Mouse (Mus musculus): ENCODE measurements around the gene Cldnd1. TPM values are rescaled to one million over a fixed set of nuclear protein-coding genes. Genes with fewer than 3 reads are reported as not detected.

Cldnd1 gene
- polyA plus RNA-seq, 1 experiment from 2014 or later = 127 TPM

GRCm38 (mm10) chr16:58756191-58756590, 28.5 kb downstream of the Cldnd1 start:
- ATAC-seq (ENCODE audit: insufficient read depth) (no peak), DNase-seq (no peak)
- Histone ChIP-seq H3K4me1 (ENCODE audit: insufficient read depth) (no peaks in the 10 kb centered on the region), H3K4me3 (ENCODE audit: low read depth, low read length) (no peak overlapping the region), H3K27me3 (ENCODE audit: insufficient read depth, low read length) (no peaks in the 10 kb centered on the region), H3K9ac (no peak overlapping the region), H3K9me3 (ENCODE audit: low read depth, low read length) (no peaks in the 10 kb centered on the region), H3K4me2 (no peak overlapping the region), H3K36me3 (ENCODE audit: insufficient read depth) (no peaks in the 10 kb centered on the region), H3K27ac (ENCODE audit: low read depth) (no peak overlapping the region)
- no peak for TF ChIP-seq CTCF (IDR thresholded peaks at IDR 0.05; ENCODE audit: low read depth)

- Histone ChIP-seq H3K36me3 (ENCODE audit: insufficient read depth) (no peaks in the 10 kb centered on the region), H3K9ac (no peak within 1 kb of the TSS), H3K4me1 (ENCODE audit: insufficient read depth) (no peaks in the 10 kb centered on the region), H3K27me3 (ENCODE audit: insufficient read depth, low read length) (no peaks in the 10 kb centered on the region), H3K4me3 (ENCODE audit: low read depth, low read length) (no peak within 1 kb of the TSS), H3K4me2 (no peak within 1 kb of the TSS), H3K27ac (ENCODE audit: low read depth) (no peak within 1 kb of the TSS), H3K9me3 (ENCODE audit: low read depth, low read length) (no peaks in the 10 kb centered on the region)
- 78% methylated on average over 1 of the region's 1 CpGs for WGBS
- no peak for DNase-seq
- ATAC-seq (ENCODE audit: insufficient read depth) = no peak
- TF ChIP-seq CTCF (IDR thresholded peaks at IDR 0.05; ENCODE audit: low read depth) = no peak
Measured at GRCm38 (mm10) chr16:58763076-58763475, 35.4 kb downstream of the Cldnd1 start, which contains the start of gene Olfr172. Gene Olfr172, minus strand, starts transcription at chr16:58763176.

Small RNAs within 50 kb of the gene (microRNA-seq; reads per million reads assigned to microRNA genes)
- gene Gm27564 (ENCODE audit: borderline number of aligned reads) = not detected

Other genes starting within 250 kb of the Cldnd1 start
- gene St3gal6, start 203.7 kb upstream of the Cldnd1 start, polyA plus RNA-seq (2014; fragmentation: Nextera tagmentation; extraction: Ambion mirVana) = 26.6 and 30.2 TPM in 2 replicates
- gene Gm813, start 110.9 kb upstream of the Cldnd1 start, polyA plus RNA-seq (2014; fragmentation: Nextera tagmentation; extraction: Ambion mirVana) = not detected in 2 replicates
- not detected in 2 replicates for gene E330017A01Rik, start 89.2 kb upstream of the Cldnd1 start, polyA plus RNA-seq (2014; fragmentation: Nextera tagmentation; extraction: Ambion mirVana)
- gene Cpox, start 57.6 kb upstream of the Cldnd1 start, polyA plus RNA-seq (2014; fragmentation: Nextera tagmentation; extraction: Ambion mirVana) = 22.7 and 23.7 TPM in 2 replicates
- 0.11 TPM in 1 of 2 replicates, not detected in the other for gene Gpr15, start 8.8 kb upstream of the Cldnd1 start, polyA plus RNA-seq (2014; fragmentation: Nextera tagmentation; extraction: Ambion mirVana)
- gene Olfr172, start 35.3 kb downstream of the Cldnd1 start, polyA plus RNA-seq (2014; fragmentation: Nextera tagmentation; extraction: Ambion mirVana) = not detected in 2 replicates
- not detected in 2 replicates for gene Olfr173, start 72.4 kb downstream of the Cldnd1 start, polyA plus RNA-seq (2014; fragmentation: Nextera tagmentation; extraction: Ambion mirVana)
- not detected in 2 replicates for gene Olfr175-ps1, start 98.9 kb downstream of the Cldnd1 start, polyA plus RNA-seq (2014; fragmentation: Nextera tagmentation; extraction: Ambion mirVana)
- gene Olfr177, start 146.9 kb downstream of the Cldnd1 start, polyA plus RNA-seq (2014; fragmentation: Nextera tagmentation; extraction: Ambion mirVana) = not detected in 2 replicates
- gene Olfr178, start 164.2 kb downstream of the Cldnd1 start, polyA plus RNA-seq (2014; fragmentation: Nextera tagmentation; extraction: Ambion mirVana) = not detected in 2 replicates
- not detected in 2 replicates for gene Olfr181, start 200.8 kb downstream of the Cldnd1 start, polyA plus RNA-seq (2014; fragmentation: Nextera tagmentation; extraction: Ambion mirVana)
- not detected in 2 replicates for gene Olfr180, start 201.5 kb downstream of the Cldnd1 start, polyA plus RNA-seq (2014; fragmentation: Nextera tagmentation; extraction: Ambion mirVana)

Measured in lung, embryonic 14.5 days (tissue).